Mouse (Mus musculus) small intestine, adult 2 months (tissue): ENCODE results near the gene Ercc4. TPM values are rescaled to one million over a fixed set of nuclear protein-coding genes. Genes with fewer than 3 reads are reported as not detected.
A peak's percentile ranks its signal among the peaks of the same experiment; 100 is the strongest.

Experiments
- H3K27ac ChIP-seq: fragments of 200-500 bp; 2 replicates; pipeline ENCODE4 v1.5.1; 2012; ENCODE audit warnings: low read depth, low read length, control low read depth, inconsistent platforms; ENCODE audit not compliant: insufficient read depth
- H3K27me3 ChIP-seq: fragments of 200-500 bp; 2 replicates; pipeline ENCODE4 v1.6.1; 2012; ENCODE audit warnings: mild to moderate bottlenecking, moderate library complexity, low read length, inconsistent platforms; ENCODE audit not compliant: control insufficient read depth, insufficient read depth
- H3K36me3 ChIP-seq: fragments of 200-500 bp; 2 replicates; pipeline ENCODE4 v1.6.1; 2012; ENCODE audit warnings: mild to moderate bottlenecking, low read length, control low read depth, inconsistent platforms; ENCODE audit not compliant: control insufficient read depth, insufficient read depth
- H3K4me1 ChIP-seq: fragments of 200-500 bp; 2 replicates; pipeline ENCODE4 v1.6.1; 2012; ENCODE audit warnings: low read length, inconsistent platforms, mixed read lengths; ENCODE audit not compliant: control insufficient read depth, insufficient read depth, insufficient read length
- H3K4me3 ChIP-seq: fragments of 200-500 bp; 2 replicates; pipeline ENCODE4 v1.5.1; 2012; ENCODE audit warnings: low read depth, mild to moderate bottlenecking, control low read depth, inconsistent platforms, low read length, moderate library complexity
- CTCF ChIP-seq: fragments of 200-500 bp; IDR thresholded peaks from 2 replicates; pipeline ENCODE4 v1.5.1; 2012; ENCODE audit warnings: low read depth, mild to moderate bottlenecking, control low read depth, inconsistent platforms, low read length, moderate library complexity, mixed read lengths; ENCODE audit not compliant: insufficient replicate concordance, insufficient read length; ENCODE audit errors: extremely low read depth
- POLR2A ChIP-seq: fragments of 200-500 bp; IDR thresholded peaks from 2 replicates; pipeline ENCODE4 v1.6.1; 2012; ENCODE audit warnings: low read depth, mild to moderate bottlenecking, control low read depth, inconsistent platforms, low read length, moderate library complexity
- WGBS: fragments of 180-500 bp; shearing (Covaris S2); methylation state at CpG from one replicate; pipeline ENCODE4 v1.1.7; 2018; 5-methylcytosine and 5-hydroxymethylcytosine counted together
- polyA plus RNA-seq: library from polyadenylated mRNA; depleted of rRNA; stranded (reverse); fragments of >200 nt; gene quantifications from 2 replicates; pipeline ENCODE4 v1.2.3, GENCODE M21; 2012; rRNA removed

Gene Ercc4
- polyA plus RNA-seq = 4.1 and 10.9 TPM in 2 replicates

DNA sequence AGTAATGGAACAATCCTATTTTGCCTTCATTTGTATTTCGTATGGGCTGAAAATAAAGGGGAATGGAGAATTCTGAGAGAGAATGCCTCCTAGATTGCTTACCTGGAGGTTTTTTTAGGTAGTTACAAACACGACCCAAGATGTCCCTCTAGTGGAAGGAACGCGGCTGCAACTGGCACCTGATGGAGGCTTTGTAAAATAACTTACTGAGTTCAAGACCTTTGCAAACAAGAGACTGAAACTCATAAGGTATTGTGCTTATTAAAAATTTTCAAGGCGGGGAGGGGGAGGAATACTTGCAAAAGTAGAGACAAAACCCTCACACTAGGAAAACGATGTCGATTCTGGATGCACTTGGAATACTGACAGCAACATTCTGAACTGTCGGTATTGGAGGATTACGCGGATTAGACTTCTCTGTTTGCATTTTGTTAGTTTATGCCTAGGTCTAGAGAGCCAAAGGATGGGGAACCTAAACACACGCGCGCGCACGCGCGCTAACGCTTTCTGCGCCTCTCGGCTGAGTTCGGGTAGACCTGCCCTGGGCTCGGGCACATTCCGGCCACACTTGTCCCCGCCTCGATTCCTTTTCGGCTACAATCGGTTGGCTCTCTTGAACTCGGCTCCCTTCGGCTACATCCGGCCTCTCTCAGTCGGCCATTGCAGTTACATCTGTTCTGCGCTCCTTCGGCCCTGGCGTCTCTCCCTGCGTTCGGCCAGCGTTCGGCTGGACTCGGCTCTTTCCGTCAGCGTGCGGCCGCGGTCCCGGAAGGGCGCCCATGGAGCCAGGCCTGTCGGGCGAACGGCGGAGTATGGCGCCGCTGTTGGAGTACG, at the start of gene Ercc4:
TSS of gene Ercc4 (plus strand) at position 529 of the 834 bp plus-strand sequence.
- H3K4me3 ChIP-seq = peak within 1 kb of the TSS; percentile 94
- peaks cover 14% of the 10 kb centered on the region for H3K36me3 ChIP-seq
- WGBS = under 1% methylated on average over 53 of the region's 53 CpGs

DNA sequence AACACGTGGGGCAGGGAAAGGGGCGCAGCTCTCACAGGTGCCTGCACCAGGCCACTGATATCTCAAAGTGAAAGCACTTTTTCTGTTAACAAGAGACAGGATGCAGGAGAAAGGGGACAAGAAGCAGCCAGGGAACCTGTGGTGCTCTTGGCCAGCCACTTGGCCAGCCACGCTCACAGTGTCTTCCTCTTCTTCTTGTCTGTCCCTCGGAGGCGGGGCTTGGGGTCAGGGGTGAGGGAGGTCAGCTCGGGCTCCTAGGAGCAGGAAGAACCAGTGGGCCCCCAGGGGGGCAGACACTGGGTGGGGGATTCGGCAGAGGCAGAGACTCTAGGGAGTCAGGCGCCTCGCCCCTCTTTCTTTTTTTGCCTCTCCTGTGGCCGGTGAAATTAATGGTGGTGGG, 48.4 kb upstream of the Ercc4 start:
- H3K4me3 ChIP-seq = peak overlapping the region; percentile 25; the same call in 1 of the 2 replicates
- no peaks in the 10 kb centered on the region for H3K4me1 ChIP-seq
- no peaks in the 10 kb centered on the region for H3K27me3 ChIP-seq
- H3K27ac ChIP-seq = no peak overlapping the region
- no peaks in the 10 kb centered on the region for H3K36me3 ChIP-seq
- TF ChIP-seq POLR2A (no peak), CTCF (no peak)
- WGBS = 31% methylated on average over 10 of the region's 10 CpGs

More for the DNA sequence above, at the start of gene Ercc4:
- Histone ChIP-seq H3K4me1 (peaks cover 4% of the 10 kb centered on the region; the same call in 1 of the 2 replicates), H3K27ac (peak within 1 kb of the TSS; percentile 59), H3K27me3 (no peaks in the 10 kb centered on the region)
- TF ChIP-seq POLR2A (peak; percentile 81), CTCF (peak; percentile 46; the same call in 1 of the 2 replicates)

DNA sequence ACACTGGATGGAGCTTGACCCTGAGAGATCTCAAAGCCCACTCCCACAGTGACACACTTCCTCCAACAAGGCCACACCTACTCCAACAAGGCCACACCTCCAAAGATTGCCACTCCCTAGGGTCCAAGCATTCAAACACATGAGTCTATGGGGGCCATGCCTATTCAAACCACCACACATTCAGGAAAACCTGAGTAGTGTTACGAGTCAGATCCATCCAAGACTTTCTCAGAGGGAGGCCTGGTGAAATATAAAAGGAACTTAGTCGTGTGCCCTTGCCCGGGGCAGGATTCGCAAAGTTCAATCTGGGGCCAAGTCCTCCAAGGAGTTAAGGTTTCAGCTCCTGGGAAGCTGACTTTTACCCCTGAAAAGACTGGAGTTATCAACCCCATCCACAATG, 35.3 kb upstream of the Ercc4 start:
- WGBS = 80% methylated on average over 4 of the region's 4 CpGs
- H3K27ac ChIP-seq = no peak overlapping the region
- H3K27me3 ChIP-seq = no peaks in the 10 kb centered on the region
- TF ChIP-seq POLR2A (no peak), CTCF (no peak)
- H3K4me1 ChIP-seq = no peaks in the 10 kb centered on the region
- H3K4me3 ChIP-seq = no peak overlapping the region
- H3K36me3 ChIP-seq = no peaks in the 10 kb centered on the region

DNA sequence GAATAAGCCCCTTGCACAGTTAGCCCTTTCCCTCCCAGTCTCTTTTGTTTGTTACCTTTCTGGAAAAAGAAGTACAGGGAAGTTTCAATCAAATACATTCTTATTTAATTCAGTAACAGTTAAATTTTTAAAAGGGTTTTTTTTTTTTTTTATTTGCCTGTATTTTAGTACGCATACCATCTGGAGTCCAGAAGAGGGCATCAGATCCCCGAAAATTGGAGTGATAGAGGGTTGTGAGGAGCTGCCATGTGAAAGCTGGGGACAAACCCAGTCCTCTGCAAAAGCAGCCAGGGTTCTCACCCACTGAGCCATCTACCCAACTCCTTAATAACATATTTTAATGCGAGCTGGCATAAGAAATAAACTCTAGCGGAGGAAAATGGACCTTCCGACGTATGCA, 29.3 kb upstream of the Ercc4 start:
- WGBS = 68% methylated on average over 6 of the region's 6 CpGs

DNA sequence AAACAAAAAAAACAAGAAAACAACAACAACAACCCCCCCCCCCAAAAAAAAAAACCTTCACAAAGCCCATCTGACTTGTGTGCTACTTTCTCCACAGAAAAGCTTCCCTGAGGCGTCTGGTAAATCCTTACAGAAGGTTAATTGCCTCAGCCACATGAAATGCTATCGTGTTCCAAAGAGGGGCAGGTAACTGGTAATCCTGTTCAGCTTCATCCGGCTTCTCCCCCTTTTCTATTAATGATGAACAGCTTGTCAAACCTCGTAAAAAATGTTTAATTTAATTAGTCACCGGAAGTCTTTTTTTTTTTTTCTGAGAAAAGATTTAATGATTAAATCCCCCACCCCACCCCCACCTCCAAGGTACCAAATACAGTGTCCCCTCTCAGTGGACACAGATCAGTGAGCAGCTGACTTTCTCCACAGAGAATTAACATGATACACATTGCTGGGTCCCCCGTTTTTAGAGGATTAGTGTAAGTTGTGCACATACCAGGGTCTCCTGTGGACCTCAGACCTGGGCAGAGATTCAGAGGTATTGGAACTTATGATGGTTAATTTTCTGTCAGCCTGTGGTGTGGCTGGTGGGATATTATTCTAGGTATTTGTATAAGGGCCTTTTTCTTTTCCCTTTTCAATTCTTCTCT, 26.2 kb upstream of the Ercc4 start:
- Histone ChIP-seq H3K27me3 (no peaks in the 10 kb centered on the region), H3K27ac (no peak overlapping the region), H3K36me3 (no peaks in the 10 kb centered on the region), H3K4me1 (no peaks in the 10 kb centered on the region), H3K4me3 (no peak overlapping the region)
- no peak for TF ChIP-seq CTCF
- TF ChIP-seq POLR2A = no peak
- 68% methylated on average over 6 of the region's 6 CpGs for WGBS

More for the DNA sequence above, 29.3 kb upstream of the Ercc4 start:
- no peaks in the 10 kb centered on the region for H3K27me3 ChIP-seq
- no peak for TF ChIP-seq CTCF
- no peak overlapping the region for H3K27ac ChIP-seq
- H3K4me3 ChIP-seq = no peak overlapping the region
- H3K36me3 ChIP-seq = no peaks in the 10 kb centered on the region
- no peaks in the 10 kb centered on the region for H3K4me1 ChIP-seq

DNA sequence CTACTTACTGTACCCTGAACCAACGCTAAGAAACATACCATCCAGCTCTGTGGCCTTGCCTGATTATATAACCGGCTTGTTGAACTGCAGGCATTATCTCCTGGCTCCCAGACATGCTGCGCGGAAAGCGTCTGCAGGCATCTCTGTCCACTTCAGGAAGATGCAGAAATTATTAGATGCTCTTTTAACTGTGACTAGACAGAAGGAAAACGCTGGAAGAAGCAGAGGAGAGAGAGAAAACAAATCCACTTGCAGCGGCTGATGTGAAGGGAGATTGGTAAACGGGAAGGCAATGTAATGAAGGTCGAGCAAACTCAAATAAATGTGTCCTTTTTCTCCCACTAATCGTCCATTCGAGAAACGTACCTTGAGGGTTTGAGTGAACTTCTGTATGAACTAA, 1.1 kb upstream of the Ercc4 start:
- TF ChIP-seq POLR2A = no peak
- TF ChIP-seq CTCF = no peak
- H3K27ac ChIP-seq = no peak overlapping the region

DNA sequence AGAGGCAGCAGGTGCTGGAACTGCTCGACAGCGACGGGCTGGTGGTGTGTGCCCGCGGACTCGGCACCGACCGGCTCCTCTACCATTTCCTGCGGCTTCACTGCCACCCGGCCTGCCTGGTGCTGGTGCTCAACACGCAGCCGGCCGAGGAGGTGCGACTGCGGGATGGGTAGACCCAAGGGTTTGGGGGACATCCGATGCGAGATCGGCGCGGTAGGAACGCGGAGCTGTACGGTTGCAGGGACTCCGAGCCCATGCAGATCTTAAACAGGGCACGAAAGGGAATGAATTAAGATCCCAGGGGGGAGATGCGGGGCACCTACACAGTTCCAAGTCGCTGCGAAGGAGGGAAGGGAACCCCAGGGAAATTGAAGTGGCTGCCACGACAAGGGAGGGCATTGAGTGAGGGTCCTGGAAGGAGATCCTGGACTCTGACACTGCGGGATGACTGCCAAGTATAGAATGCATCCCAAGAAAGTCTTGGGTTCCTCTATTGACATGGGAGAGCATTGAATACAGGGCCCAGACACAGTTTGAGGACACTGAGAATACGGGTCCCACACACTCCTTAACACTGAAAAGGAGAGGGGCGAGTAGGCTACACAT, 609 bp downstream of the Ercc4 start:
- H3K36me3 ChIP-seq = peaks cover 17% of the 10 kb centered on the region
- peak overlapping the region; percentile 59 for H3K27ac ChIP-seq
- no peak for TF ChIP-seq POLR2A
- TF ChIP-seq CTCF = no peak
- 1% methylated on average over 32 of the region's 32 CpGs for WGBS
- peak overlapping the region; percentile 94 for H3K4me3 ChIP-seq
- H3K4me1 ChIP-seq = peaks cover 4% of the 10 kb centered on the region; the same call in 1 of the 2 replicates
- H3K27me3 ChIP-seq = no peaks in the 10 kb centered on the region

More for the DNA sequence above, 1.1 kb upstream of the Ercc4 start:
- Histone ChIP-seq H3K36me3 (peaks cover 8% of the 10 kb centered on the region), H3K27me3 (no peaks in the 10 kb centered on the region), H3K4me1 (peaks cover 4% of the 10 kb centered on the region; the same call in 1 of the 2 replicates), H3K4me3 (no peak overlapping the region)
- WGBS = 82% methylated on average over 12 of the region's 12 CpGs
